Mouse (Mus musculus) lung, postnatal 0 days (tissue): ENCODE measurements around the gene Map4k5. TPM values are rescaled to one million over a fixed set of nuclear protein-coding genes. Genes with fewer than 3 reads are reported as not detected.

Experiments
- ATAC-seq: fragments of 200-750 bp; cut with Nextera tagmentation; 2 replicates; pipeline ENCODE4 v1.8.0; 2017; ENCODE audit warnings: moderate library complexity
- DNase-seq: peaks from one replicate; pipeline ENCODE4 v3.0.0-alpha.2; 2016; ENCODE audit warnings: low spot score
- H3K27ac ChIP-seq: fragments of 300-500 bp; sonication (generic); 2 replicates; pipeline ENCODE4 v1.5.1; 2014; ENCODE audit warnings: antibody characterized with exemption, mild to moderate bottlenecking, low read length, mixed read lengths
- H3K27me3 ChIP-seq: fragments of 300-500 bp; sonication (generic); replicated peaks from 2 replicates; pipeline ENCODE4 v1.6.1; 2014; ENCODE audit warnings: low read length, mixed read lengths; ENCODE audit not compliant: insufficient read depth
- H3K36me3 ChIP-seq: fragments of 300-500 bp; sonication (generic); 2 replicates; pipeline ENCODE4 v1.6.1; 2014; ENCODE audit warnings: low read length, mixed read lengths; ENCODE audit not compliant: insufficient read depth
- H3K4me1 ChIP-seq: fragments of 300-500 bp; sonication (generic); 2 replicates; pipeline ENCODE4 v1.6.1; 2014; ENCODE audit warnings: antibody characterized with exemption, low read depth, low read length, mixed read lengths; ENCODE audit not compliant: insufficient read depth
- H3K4me2 ChIP-seq: fragments of 300-500 bp; sonication (generic); replicated peaks from 2 replicates; pipeline ENCODE4 v1.6.1; 2014; ENCODE audit warnings: low read depth, mild to moderate bottlenecking, low read length, moderate library complexity, mixed read lengths
- H3K4me3 ChIP-seq: fragments of 300-500 bp; sonication (generic); 2 replicates; pipeline ENCODE4 v1.5.1; 2014; ENCODE audit warnings: low read depth, low read length
- H3K9ac ChIP-seq: fragments of 300-500 bp; sonication (generic); replicated peaks from 2 replicates; pipeline ENCODE4 v1.6.1; 2014; ENCODE audit warnings: low read depth, mild to moderate bottlenecking
- H3K9me3 ChIP-seq: fragments of 300-500 bp; sonication (generic); 2 replicates; pipeline ENCODE4 v1.6.1; 2016; ENCODE audit warnings: low read length, mixed read lengths
- CTCF ChIP-seq: IDR thresholded peaks from 2 replicates; pipeline ENCODE4 v1.5.1; 2016; ENCODE audit warnings: antibody characterized with exemption, mild to moderate bottlenecking
- EP300 ChIP-seq: IDR thresholded peaks from 2 replicates; pipeline ENCODE4 v1.6.1; 2016; ENCODE audit warnings: antibody characterized with exemption, mild to moderate bottlenecking, control low read depth
- WGBS: fragments of 180-500 bp; shearing (Covaris S2); extraction: QIAGEN DNeasy Blood & Tissue Kit; methylation state at CpG from one replicate; pipeline ENCODE4 v1.1.7; 2014; 5-methylcytosine and 5-hydroxymethylcytosine counted together
- polyA plus RNA-seq: library from polyadenylated mRNA; unstranded; fragments of >200 nt; fragmentation: Nextera tagmentation; extraction: Ambion mirVana; gene quantifications from 2 replicates; pipeline ENCODE4 v1.2.1, GENCODE M21; 2015

Gene Map4k5
- polyA plus RNA-seq, 1 experiment from 2014 or later, result 20.6 TPM

GRCm38 (mm10) chr12:69907667-69908510 lies 14.9 kb upstream of the Map4k5 start:
- DNase-seq (peak; percentile 29), ATAC-seq (peak; percentile 41)
- Histone ChIP-seq H3K27ac (no peak overlapping the region), H3K27me3 (no peaks in the 10 kb centered on the region), H3K4me3 (no peak overlapping the region), H3K4me1 (peaks cover 9% of the 10 kb centered on the region), H3K36me3 (no peaks in the 10 kb centered on the region), H3K9me3 (no peaks in the 10 kb centered on the region), H3K4me2 (peak overlapping the region; percentile 40), H3K9ac (no peak overlapping the region)
- no peak for TF ChIP-seq EP300
- TF ChIP-seq CTCF, result no peak
- 9% methylated on average over 30 of the region's 30 CpGs for WGBS

- Histone ChIP-seq H3K27me3 (no peaks in the 10 kb centered on the region), H3K4me1 (peaks cover 9% of the 10 kb centered on the region), H3K4me2 (no peak overlapping the region), H3K36me3 (no peaks in the 10 kb centered on the region), H3K4me3 (no peak overlapping the region), H3K9ac (no peak overlapping the region), H3K27ac (no peak overlapping the region), H3K9me3 (no peaks in the 10 kb centered on the region)
- TF ChIP-seq EP300 (no peak), CTCF (no peak)
- peak; percentile 28 for DNase-seq
- WGBS, result 31% methylated on average over 2 of the region's 2 CpGs
- ATAC-seq, result peak; percentile 21; the same call in 1 of the 2 replicates
These were observed 12.0 kb upstream of the Map4k5 start for GRCm38 (mm10) chr12:69904991-69905390.

GRCm38 (mm10) chr12:69898119-69898518 lies 5.1 kb upstream of the Map4k5 start:
- no peak overlapping the region for H3K4me2 ChIP-seq
- DNase-seq (peak; percentile 39), ATAC-seq (peak; percentile 48; the same call in 1 of the 2 replicates)
- no peaks in the 10 kb centered on the region for H3K9me3 ChIP-seq
- WGBS, result 77% methylated on average over 4 of the region's 4 CpGs
- no peak overlapping the region for H3K9ac ChIP-seq
- no peaks in the 10 kb centered on the region for H3K27me3 ChIP-seq
- no peak overlapping the region for H3K4me3 ChIP-seq
- TF ChIP-seq CTCF, result no peak
- TF ChIP-seq EP300, result 0 out of 2 replicates have a peak, but pooled peaks have one; percentile 10
- no peaks in the 10 kb centered on the region for H3K4me1 ChIP-seq
- H3K27ac ChIP-seq, result no peak overlapping the region
- H3K36me3 ChIP-seq, result no peaks in the 10 kb centered on the region

GRCm38 (mm10) chr12:69895046-69895445 lies 2.0 kb upstream of the Map4k5 start:
- Histone ChIP-seq H3K4me3 (no peak overlapping the region), H3K27ac (no peak overlapping the region), H3K9me3 (no peaks in the 10 kb centered on the region), H3K4me2 (no peak overlapping the region), H3K27me3 (no peaks in the 10 kb centered on the region), H3K9ac (no peak overlapping the region), H3K4me1 (peaks cover 5% of the 10 kb centered on the region; the same call in 1 of the 2 replicates), H3K36me3 (no peaks in the 10 kb centered on the region)
- DNase-seq, result peak; percentile 21
- WGBS, result 44% methylated on average over 2 of the region's 2 CpGs
- ATAC-seq, result no peak
- TF ChIP-seq EP300 (no peak), CTCF (no peak)

GRCm38 (mm10) chr12:69893927-69894326 lies 927 bp upstream of the Map4k5 start:
- DNase-seq, result no peak
- Histone ChIP-seq H3K27me3 (no peaks in the 10 kb centered on the region), H3K27ac (no peak overlapping the region), H3K36me3 (no peaks in the 10 kb centered on the region), H3K9me3 (no peaks in the 10 kb centered on the region), H3K4me2 (no peak overlapping the region), H3K9ac (no peak overlapping the region), H3K4me1 (peaks cover 5% of the 10 kb centered on the region; the same call in 1 of the 2 replicates), H3K4me3 (no peak overlapping the region)
- ATAC-seq, result no peak
- 56% methylated on average over 6 of the region's 6 CpGs for WGBS
- TF ChIP-seq EP300 (no peak), CTCF (peak; percentile 45)

- H3K27me3 ChIP-seq, result no peaks in the 10 kb centered on the region
- H3K27ac ChIP-seq, result peak overlapping the region; percentile 94
- DNase-seq (peak; percentile 7), ATAC-seq (no peak)
- H3K4me1 ChIP-seq, result peaks cover 5% of the 10 kb centered on the region; the same call in 1 of the 2 replicates
- TF ChIP-seq EP300 (no peak), CTCF (no peak)
- peak overlapping the region; percentile 93 for H3K9ac ChIP-seq
- H3K4me3 ChIP-seq, result peak overlapping the region; percentile 94
- H3K9me3 ChIP-seq, result no peaks in the 10 kb centered on the region
- H3K36me3 ChIP-seq, result no peaks in the 10 kb centered on the region
- H3K4me2 ChIP-seq, result peak overlapping the region; percentile 71
- WGBS, result 26% methylated on average over 3 of the region's 3 CpGs
These were observed 1.3 kb downstream of the Map4k5 start for GRCm38 (mm10) chr12:69891721-69892120.
